Mouse (Mus musculus) layer of hippocampus, adult 9-11 months (tissue): ENCODE results near the gene Ak1.

ENCODE experiments used
- DNase-seq: peaks from one replicate; pipeline ENCODE4 v3.0.0; 2022

The Ak1 gene

DNA sequence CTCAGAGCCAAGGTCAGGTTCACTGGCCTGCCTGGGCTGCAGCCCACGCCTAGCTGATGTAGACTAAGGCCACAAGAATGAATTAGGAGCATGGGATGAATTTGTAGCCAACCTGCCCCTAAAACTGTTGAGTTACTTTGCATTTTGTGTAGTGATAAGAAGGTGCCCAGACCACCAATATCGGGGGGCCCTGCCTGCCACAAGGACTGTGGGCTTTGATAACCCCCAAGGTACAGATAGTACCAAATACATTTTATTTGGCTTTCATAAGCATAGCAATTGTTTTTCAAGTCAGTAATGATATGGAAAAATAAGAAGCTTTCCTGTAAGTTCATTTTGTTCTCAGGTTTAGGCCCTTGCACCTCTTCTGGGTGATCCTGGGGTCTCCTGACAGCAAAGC, 37.3 kb downstream of the Ak1 start:
- no peak for DNase-seq

DNA sequence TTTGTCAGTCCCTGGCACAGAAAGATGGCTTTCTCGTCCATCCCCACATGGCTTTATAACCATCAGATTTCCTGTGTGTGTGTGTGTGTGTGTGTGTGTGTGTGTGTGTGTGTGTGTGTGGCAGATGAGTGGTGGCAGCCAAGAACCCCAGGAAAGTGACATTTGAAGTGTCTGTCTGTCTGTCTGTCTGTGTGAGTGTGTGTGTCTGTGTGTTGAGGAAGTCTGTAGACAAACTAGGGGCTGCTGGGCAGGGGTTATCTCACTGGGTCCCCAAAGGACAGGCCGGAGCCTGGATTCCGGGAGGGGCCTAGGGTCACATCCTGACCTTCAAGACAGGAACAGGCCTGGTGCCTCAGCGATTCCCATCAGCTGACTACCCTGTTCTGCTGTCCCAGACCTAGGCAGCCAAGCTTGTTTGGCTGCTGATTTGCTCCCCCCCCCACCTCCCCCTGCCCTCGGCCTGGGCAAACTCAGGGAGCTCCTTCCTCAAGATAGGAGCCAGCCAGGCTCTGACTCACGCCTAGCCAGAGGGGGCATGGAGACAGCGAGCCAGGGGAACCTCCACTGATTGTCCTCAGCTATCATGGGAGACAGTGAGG, 40.0 kb downstream of the Ak1 start:
- DNase-seq = no peak

- DNase-seq = no peak
Observed at GRCm38 (mm10) chr2:32662291-32662690, 40.7 kb downstream of the Ak1 start.

GRCm38 (mm10) chr2:32665345-32665744, 43.8 kb downstream of the Ak1 start:
- no peak for DNase-seq

DNA sequence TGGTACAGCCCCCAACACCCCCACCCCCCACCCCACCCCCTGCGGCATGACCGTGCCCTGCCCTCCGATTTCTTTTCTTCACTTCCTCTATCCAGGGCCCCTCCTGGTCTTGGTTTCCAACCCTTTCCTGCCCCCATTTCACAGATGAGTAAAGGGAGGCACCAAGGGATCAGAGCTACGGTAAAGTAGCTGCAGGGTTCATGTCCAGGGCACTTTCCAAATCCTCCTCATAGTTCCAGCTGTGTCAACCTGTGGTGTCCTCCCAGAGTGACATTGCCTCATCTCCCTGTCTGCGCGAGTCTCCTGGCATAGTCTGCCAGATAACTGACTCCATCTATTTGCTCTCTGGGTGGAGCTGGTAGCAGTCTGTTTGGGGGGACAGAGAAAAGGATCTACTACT, 44.3 kb downstream of the Ak1 start:
- DNase-seq = no peak

DNA sequence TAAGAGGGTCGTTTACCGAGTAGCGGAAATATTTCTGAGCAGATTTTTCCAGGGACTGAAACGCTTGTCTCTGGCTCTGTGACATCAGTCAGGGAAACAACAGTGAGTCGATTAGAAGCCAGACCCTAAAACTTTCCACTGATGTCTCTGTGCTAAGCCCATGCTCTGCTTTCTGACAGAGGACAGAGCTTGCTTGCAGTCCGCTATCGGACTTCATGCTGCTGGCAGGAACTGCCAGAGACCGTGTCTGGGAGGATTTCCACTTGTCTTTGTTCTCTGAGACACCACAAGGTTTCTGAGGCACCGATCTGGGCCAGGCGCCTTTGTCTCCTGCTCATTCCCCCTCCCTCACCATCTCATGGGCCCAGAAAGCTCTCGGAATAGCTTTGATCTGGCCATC, 46.2 kb downstream of the Ak1 start:
- no peak for DNase-seq

GRCm38 (mm10) chr2:32668176-32668575, 46.6 kb downstream of the Ak1 start:
- no peak for DNase-seq

- no peak for DNase-seq
Observed at GRCm38 (mm10) chr2:32669876-32670275, 48.3 kb downstream of the Ak1 start.

DNA sequence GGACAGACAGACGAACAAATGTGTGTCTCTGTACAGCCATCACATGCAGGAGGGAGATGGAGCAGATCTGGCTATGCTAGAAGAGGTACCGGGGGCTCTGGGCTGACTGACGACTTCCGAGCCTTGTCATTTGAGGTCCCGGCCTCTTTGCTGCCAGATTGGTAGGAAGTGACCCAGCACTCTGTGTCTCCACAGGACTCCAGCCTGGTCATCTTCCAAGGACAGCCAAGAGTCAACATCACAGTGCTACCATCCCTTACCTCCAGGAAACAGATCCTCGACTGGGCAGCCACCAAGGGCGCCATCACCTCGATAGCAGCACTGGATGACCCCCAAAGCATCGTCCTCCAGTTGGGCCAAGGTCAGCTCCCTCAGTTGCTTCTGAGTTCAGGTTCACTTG, 49.6 kb downstream of the Ak1 start:
- DNase-seq = no peak

DNA sequence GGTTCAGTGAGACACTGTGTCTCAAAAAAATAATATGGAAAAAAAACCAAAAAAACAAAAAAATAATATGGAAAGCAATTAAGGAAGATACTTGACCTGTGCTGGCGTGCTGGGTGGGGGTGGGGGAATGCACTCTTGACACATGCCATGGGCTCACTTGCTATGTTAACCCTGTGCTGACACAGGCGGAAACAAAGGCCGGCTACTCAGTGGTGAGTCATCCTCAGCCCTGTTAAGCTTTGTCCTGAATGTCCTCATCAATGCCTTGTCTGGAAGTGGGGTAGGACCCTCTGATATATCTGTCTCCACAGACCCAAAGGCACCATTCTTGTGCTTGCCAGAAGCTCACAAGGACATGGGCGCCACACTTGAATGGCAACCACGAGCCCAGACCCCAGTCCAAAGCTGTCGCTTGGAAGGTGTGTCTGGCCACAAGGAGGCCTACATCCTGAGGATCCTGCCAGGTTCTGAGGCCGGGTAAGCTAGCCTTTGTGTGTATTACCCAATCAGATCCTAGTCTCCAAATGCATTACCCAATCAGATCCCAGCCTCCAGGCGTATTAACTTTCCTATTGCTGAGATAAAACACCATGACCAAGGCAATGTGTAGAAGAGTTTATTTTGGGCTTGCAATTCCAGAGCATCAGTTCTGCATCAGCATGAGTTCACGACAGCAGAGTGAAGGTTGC, 50.5 kb downstream of the Ak1 start:
- DNase-seq = no peak

GRCm38 (mm10) chr2:32673176-32673917, 51.8 kb downstream of the Ak1 start:
- DNase-seq = no peak

- DNase-seq = no peak
Observed at GRCm38 (mm10) chr2:32676821-32677220, 55.3 kb downstream of the Ak1 start.

- no peak for DNase-seq
Observed at GRCm38 (mm10) chr2:32677683-32678082, 56.1 kb downstream of the Ak1 start.

DNA sequence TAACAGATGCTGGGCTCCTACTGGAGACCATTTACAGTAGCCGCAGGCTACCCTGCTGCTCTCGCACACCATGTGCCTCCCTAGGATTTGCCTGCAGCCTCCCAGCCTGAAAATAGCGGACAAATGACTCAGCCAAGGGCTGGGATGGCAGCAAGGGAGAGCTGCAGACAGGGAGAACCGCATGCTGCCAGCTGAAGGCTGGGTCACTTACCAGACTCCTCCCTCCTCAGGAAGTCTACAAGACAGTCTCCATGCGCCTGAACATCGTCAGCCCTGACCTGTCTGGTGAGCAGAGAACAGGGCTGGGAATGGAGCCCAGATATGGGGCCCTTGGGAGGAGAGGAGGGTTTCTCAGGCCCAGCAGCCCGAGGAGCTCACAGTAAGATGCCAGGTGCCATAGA, 58.5 kb downstream of the Ak1 start:
- no peak for DNase-seq

DNA sequence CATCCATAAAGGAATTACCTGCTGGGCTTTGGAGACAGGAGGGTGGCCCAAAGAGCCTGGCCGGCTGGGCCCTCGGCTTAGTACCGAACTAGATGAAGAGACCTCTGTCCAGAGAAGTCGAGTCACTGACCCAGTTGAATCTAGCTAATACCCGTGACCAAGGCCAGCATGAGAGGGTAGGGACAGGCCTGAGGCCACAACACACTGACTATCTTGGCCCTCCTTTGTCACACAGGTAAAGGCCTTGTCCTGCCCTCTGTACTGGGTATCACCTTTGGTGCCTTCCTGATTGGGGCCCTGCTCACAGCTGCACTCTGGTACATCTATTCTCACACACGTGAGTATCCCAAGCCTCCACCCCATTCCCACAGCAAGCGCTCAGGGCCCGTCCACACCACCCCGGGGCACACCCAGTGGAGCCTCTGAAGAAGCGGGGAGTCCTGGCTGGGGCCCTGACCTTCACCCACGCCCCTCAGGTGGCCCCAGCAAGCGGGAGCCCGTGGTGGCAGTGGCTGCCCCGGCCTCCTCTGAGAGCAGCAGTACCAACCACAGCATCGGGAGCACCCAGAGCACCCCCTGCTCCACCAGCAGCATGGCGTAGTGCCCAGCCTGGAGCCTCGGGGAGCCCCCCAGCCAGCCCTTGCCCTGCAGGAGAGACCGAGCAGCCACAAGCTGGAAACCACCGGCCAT, 59.5 kb downstream of the Ak1 start:
- DNase-seq = no peak

DNA sequence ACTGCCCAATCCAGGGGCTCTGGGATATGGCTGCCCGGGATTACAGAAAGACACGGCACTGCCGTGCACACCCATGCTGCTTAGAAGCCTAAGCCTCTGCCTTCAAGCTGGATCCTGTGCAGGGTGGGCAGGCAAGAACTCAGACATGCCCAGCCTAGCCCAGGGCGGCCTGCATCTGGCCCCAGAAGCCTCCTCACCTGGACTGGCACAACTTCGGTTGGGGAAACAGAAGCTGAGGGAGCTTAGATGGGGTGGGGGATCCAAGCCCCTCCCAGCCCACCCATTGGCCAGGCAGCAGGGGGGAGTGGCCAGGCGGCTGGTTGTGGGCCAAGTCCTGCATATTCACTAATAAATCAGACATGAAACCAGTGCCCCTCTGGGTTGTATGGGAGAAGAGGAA, 60.2 kb downstream of the Ak1 start:
- DNase-seq = no peak

DNA sequence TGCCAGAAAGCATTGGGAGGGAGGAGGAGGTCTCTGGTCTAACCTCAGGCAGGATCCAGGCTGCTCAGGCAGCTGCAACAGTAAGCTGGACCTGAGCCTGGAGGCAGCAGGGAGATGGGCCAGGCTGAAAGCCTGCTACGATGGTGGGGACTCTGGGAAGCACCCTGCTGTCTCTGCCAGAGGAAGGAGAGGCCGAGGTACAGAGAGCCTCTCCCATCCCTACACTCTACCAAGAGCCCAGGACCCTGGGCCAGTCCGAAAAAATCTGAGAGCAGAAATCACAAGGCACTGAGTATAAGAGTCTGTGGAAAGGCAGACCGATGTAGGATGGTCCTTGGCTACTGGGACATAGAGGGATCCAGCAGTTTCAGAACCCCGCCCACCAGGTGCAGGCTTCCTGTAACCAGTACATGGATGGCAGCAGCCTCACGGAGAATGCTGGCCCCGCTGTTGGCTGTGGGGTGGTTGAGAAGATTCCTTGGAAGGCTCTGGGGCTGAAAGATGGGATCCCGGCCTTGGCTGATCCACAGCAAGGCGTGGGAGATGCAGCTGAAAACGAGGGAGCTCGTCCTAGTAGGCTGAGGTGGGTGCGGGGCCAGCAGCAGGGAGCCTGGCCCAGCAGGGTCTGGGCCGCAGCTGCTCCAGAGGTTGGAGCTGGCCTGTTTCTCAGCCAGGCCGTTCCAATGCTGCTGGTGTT, 61.3 kb downstream of the Ak1 start:
- DNase-seq = no peak

GRCm38 (mm10) chr2:32683701-32684100, 62.1 kb downstream of the Ak1 start:
- no peak for DNase-seq
